Mouse (Mus musculus) CH12.LX (cell line): Measurements from ENCODE around the gene Utp11.

Experiments
- CTCF ChIP-seq, 2 experiments: IDR thresholded peaks in 1 of 2; conservative IDR thresholded peaks in 1 of 2; 2 replicates each; pipeline ENCODE4 v1.5.1; 2011 to 2012; ENCODE audit warnings: low read depth in 2 of 2, low read length in 2 of 2, improper control_type of control experiment in 1 of 2, inconsistent platforms in 1 of 2, mild to moderate bottlenecking in 1 of 2, moderate library complexity in 1 of 2
- E2F4 ChIP-seq: IDR thresholded peaks from 2 replicates; pipeline ENCODE4 v1.6.1; 2011; ENCODE audit warnings: low read depth, low read length, improper control_type of control experiment; ENCODE audit not compliant: insufficient replicate concordance
- ELF1 ChIP-seq: IDR thresholded peaks from 2 replicates; pipeline ENCODE4 v1.6.1; 2014; ENCODE audit warnings: low read depth, mild to moderate bottlenecking, inconsistent platforms, low read length, improper control_type of control experiment
- EP300 ChIP-seq: IDR thresholded peaks from 2 replicates; pipeline ENCODE4 v1.6.1; 2011; ENCODE audit warnings: low read length, improper control_type of control experiment
- MYC ChIP-seq: IDR thresholded peaks from 2 replicates; pipeline ENCODE4 v1.6.1; 2011; ENCODE audit warnings: low read depth, mild to moderate bottlenecking, improper control_type of control experiment, low read length
- NRF1 ChIP-seq: IDR thresholded peaks from 2 replicates; pipeline ENCODE4 v1.6.1; 2014; ENCODE audit warnings: low read depth, mild to moderate bottlenecking, inconsistent platforms, low read length, improper control_type of control experiment, moderate library complexity
- POLR2A ChIP-seq: IDR thresholded peaks from 2 replicates; pipeline ENCODE4 v1.6.1; 2011; ENCODE audit warnings: low read depth, mild to moderate bottlenecking, improper control_type of control experiment, low read length
- POLR2AphosphoS2 ChIP-seq: IDR thresholded peaks from 2 replicates; pipeline ENCODE4 v1.6.1; 2011; ENCODE audit warnings: low read depth, low read length, improper control_type of control experiment
- RCOR1 ChIP-seq: conservative IDR thresholded peaks from 2 replicates; pipeline ENCODE4 v1.6.1; 2012; ENCODE audit warnings: low read depth, mild to moderate bottlenecking, inconsistent platforms, low read length, improper control_type of control experiment
- SIN3A ChIP-seq: IDR thresholded peaks from 2 replicates; pipeline ENCODE4 v1.6.1; 2012; ENCODE audit warnings: low read length, improper control_type of control experiment, inconsistent platforms
- TBP ChIP-seq: conservative IDR thresholded peaks from 2 replicates; pipeline ENCODE4 v1.6.1; 2011; ENCODE audit warnings: low read depth, low read length, improper control_type of control experiment
- USF1 ChIP-seq: IDR thresholded peaks from 2 replicates; pipeline ENCODE4 v1.6.1; 2014; ENCODE audit warnings: low read depth, mild to moderate bottlenecking, inconsistent platforms, low read length, improper control_type of control experiment
- ZNF384 ChIP-seq: IDR thresholded peaks from 2 replicates; pipeline ENCODE4 v1.6.1; 2012; ENCODE audit warnings: low read depth, low read length, improper control_type of control experiment, inconsistent platforms

- no peak for TF ChIP-seq POLR2A
- no peak for TF ChIP-seq MYC
- TF ChIP-seq ZNF384: no peak
- no peak for TF ChIP-seq USF1
- no peak for TF ChIP-seq NRF1
- TF ChIP-seq SIN3A: no peak
- no peak for TF ChIP-seq EP300
- TF ChIP-seq TBP: no peak
- TF ChIP-seq ELF1: no peak
- TF ChIP-seq RCOR1: no peak
- no peak for TF ChIP-seq CTCF (conservative IDR thresholded peaks at IDR 0.05 in 1 of 2, IDR thresholded peaks at IDR 0.05 in 1 of 2; ENCODE audit: low read depth in 2 of 2, low read length in 2 of 2)
- no peak for TF ChIP-seq POLR2AphosphoS2
- TF ChIP-seq E2F4: no peak
These were observed 7.5 kb downstream of the Utp11 start for GRCm38 (mm10) chr4:124685897-124686402.
